Mouse (Mus musculus): ENCODE measurements around the gene Tk2.
A peak's percentile ranks its signal among the peaks of the same experiment; 100 is the strongest.
"Not testable (repeated sequence)": the region's sequence is repeated elsewhere in the genome, so short reads cannot be mapped to it uniquely, and the experiment has no call there.

Gene Tk2

GRCm38 (mm10) chr8:104248276-104248675 lies at the start of gene Tk2:
Tk2 (minus strand) TSS chr8:104248558.
- peak; percentile 85 for DNase-seq (ENCODE audit: low read depth, low spot score)

- DNase-seq (ENCODE audit: low read depth, low spot score) = no peak
These were observed 46.0 kb upstream of the Tk2 start for GRCm38 (mm10) chr8:104294396-104294795.

- DNase-seq (ENCODE audit: low read depth, low spot score) = not testable (repeated sequence)
These were observed 44.7 kb upstream of the Tk2 start, which contains the start of gene Cmtm2a for GRCm38 (mm10) chr8:104293081-104293480. Cmtm2a (minus strand) TSS chr8:104293181.

GRCm38 (mm10) chr8:104268937-104269440 lies 20.6 kb upstream of the Tk2 start:
- DNase-seq (ENCODE audit: low read depth, low spot score) = no peak

GRCm38 (mm10) chr8:104268368-104268767 lies 20.0 kb upstream of the Tk2 start:
- DNase-seq (ENCODE audit: low read depth, low spot score) = no peak

GRCm38 (mm10) chr8:104264271-104264935 lies 16.0 kb upstream of the Tk2 start:
- not testable (repeated sequence) for DNase-seq (ENCODE audit: low read depth, low spot score)

GRCm38 (mm10) chr8:104261802-104262201 lies 13.4 kb upstream of the Tk2 start:
- DNase-seq (ENCODE audit: low read depth, low spot score) = not testable (repeated sequence)

GRCm38 (mm10) chr8:104253016-104253415 lies 4.7 kb upstream of the Tk2 start:
- DNase-seq (ENCODE audit: low read depth, low spot score) = peak; percentile 74

DNA sequence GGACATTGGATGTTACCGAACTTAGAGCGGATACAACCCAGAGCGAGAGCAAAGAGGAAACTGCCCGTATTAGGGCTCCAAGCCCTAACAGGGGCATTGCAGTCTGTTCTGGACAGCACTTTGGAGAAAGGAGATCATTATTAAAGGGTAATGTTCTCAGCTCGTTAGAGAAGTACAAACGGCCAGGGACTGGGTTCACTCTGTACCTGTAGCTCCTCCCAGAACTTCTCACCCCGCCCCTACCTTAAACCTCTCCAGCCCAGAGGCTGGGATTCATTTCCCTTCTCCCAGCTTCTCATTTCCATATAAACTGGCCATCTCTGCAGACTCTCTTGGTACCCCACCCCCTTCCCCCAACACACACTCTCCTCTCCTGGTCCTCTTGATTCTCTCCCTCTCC lies 3.1 kb upstream of the Tk2 start:
- DNase-seq (ENCODE audit: low read depth, low spot score) = peak; percentile 69

- peak; percentile 96 for DNase-seq (ENCODE audit: low read depth, low spot score)
These were observed 2.3 kb upstream of the Tk2 start, which contains the start of gene Cklf for GRCm38 (mm10) chr8:104250439-104251367. Cklf (plus strand) TSS chr8:104250861.

DNA sequence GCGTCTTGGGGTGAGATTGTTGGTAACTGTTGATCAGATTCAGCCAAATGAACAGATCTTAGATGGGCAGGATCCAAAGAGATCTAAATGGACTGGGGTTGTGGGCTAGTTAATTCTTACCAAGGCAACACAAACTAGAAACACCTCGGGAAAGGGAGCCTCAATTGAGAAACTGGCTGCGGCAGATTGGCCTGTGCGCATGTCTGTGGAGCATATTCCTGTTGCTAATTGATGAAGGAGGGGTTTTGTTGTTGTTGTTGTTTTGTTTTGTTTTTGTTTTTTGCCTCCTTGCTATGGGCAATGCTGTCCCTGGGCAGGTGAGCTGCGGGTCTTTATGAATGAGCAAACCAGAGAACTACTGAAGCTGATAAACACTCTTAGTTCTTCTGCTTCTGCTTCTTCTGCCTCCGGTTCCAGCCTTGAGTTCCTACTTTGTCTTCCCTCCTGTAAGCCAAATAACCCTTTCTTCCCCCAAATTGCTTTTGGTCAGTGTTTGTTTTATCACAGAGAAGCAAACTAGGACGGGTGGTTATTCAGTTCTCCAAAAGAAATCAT lies 1.2 kb upstream of the Tk2 start:
- DNase-seq (ENCODE audit: low read depth, low spot score) = no peak

DNA sequence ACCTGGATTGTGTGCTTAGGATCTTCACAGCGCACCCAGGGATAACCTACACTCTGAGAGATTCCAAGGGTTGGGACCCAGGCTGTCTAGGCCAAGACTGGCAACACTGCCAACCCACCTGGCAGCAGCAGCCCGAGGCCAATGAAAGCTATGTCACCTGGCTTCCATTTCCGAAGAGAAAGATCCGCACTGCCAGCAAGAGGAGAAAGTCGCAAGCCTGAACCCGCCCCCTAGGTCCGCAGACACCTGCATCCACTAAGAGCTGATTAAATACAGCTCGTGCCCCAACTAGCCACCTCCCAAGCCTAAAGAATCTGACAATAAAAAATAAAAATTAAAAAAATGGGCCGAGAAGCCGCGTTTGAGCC lies 466 bp downstream of the Tk2 start:
- no peak for DNase-seq (ENCODE audit: low read depth, low spot score)

DNA sequence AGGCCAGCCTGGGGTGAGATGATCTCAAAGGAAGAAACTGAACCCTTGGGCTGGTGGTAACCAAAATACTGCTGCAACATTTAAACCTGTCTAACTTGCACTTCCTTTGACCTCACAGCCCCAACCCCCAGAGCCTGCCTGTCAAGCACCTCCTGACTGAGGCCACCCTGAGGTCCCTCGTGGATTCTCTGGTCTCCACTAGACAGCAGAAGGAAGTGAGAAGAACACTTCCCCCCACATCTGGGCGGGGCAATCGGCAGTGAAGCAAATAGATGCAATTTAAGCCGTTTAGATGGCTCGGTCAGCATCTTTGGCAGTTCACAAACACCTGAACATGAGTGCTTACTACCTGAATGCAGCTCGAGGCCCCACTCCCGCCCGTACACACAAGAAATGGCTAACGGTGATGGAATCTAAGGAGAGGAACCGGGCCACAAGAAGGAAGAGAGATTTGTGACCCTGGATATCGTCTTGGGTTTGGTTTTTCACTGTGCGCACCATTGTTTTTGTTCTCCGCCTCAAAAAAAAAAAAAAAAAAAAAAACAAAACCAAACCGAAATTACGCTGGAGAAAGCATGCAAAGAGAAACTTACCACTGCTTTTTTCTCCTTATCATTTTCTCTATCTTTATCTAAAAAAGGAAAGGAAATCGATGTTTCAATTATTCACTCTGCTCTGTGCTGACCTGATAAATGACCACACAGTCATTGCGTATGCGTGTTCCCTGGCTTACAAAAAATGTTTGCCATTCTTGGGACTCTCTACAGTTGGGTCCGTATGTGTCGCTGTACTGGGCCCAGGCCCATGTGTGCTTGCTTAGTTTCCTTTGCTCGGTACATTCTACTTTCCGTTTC lies 1.1 kb downstream of the Tk2 start:
- peak; percentile 10 for DNase-seq (ENCODE audit: low read depth, low spot score)

DNA sequence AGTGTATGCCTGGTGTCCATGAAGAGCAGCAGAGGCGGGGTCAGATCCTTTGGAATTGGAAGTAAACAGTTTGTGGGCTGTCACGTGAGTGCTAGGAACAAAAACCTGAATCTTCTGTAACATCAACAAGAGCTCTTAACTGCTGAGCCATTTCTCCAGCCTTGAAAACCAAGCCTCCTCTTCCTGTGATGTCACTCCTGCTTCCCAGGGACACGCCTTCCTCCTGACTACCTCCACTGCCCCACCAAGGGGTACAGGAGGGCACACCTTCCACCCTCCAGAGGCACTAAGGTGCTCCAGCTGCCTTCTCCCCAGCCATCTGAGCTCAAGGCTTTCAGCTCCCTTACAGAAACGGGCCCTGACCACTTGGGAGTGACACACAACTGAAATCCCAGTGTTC lies 1.7 kb downstream of the Tk2 start:
- peak; percentile 10 for DNase-seq (ENCODE audit: low read depth, low spot score)

DNA sequence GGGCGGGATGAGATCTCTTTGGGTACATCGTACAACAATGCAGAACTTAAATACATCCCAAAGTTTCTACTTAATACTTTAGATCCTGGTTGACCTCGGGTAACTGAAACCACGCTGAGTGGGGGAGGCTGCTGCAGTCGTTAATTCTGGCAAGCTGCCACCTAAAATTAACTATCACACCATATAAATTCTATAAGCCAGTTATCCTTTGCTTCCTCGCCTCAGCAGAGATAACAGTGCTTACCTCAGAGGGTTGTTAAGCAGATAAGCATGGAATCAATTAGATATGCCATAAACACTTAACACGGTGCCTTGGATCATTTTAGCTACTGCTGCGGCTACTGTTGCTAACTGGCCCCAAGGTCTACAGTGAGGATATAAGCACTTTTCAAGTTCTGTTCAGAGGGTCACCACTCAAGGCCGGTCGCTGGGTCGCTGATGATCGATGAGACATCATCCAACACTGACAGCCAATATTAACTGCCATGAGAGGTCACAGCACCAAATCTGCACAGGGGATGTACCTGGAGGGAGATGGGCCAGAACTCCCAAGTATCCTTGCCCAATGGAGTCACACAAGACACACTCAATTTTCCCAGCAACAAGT lies 6.2 kb downstream of the Tk2 start:
- DNase-seq (ENCODE audit: low read depth, low spot score) = no peak

- DNase-seq (ENCODE audit: low read depth, low spot score) = no peak
These were observed 8.9 kb downstream of the Tk2 start for GRCm38 (mm10) chr8:104239418-104239861.

DNA sequence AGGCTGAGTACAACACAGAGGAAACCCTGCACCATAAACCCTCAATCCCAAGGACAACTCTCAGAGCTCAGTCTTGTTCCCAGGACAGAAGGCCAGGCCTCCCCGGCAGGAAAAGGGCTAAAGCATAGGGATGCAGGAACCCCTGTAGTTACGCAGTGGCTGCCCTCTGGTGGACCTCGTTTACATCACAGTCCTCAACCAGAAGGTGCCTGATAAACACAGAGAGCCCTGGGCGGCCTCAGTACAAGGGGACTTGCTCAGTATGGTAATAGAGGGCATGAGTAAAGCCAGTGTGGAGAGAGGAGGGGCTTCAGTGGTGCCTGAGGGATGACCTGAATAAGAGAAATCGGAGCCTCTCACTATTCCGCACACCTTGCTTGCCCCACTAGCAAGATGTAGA lies 13.8 kb downstream of the Tk2 start:
- DNase-seq (ENCODE audit: low read depth, low spot score) = peak; percentile 25

GRCm38 (mm10) chr8:104232919-104233318 lies 15.4 kb downstream of the Tk2 start:
- no peak for DNase-seq (ENCODE audit: low read depth, low spot score)

GRCm38 (mm10) chr8:104232039-104232438 lies 16.3 kb downstream of the Tk2 start:
- DNase-seq (ENCODE audit: low read depth, low spot score) = no peak

DNA sequence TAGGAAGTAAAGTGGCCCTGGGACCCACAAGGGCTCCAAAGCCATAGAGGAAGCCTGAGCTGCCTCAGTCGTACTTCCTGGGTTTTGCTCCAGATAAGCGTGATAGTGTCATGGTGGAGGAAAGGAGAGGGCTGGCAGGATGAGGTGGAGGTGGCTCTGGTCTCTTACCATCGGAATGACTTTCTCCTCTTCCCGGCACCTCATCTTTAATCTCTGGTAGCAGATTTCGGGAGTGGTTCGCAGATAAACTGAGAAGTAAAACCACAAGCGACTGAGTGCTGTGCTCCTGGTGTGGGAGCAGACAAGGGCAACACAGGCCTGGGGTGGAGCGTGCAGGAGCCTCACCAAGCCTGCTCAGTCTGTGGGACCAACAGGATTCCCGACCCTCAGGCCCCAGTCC lies 18.0 kb downstream of the Tk2 start:
- DNase-seq (ENCODE audit: low read depth, low spot score) = no peak

DNA sequence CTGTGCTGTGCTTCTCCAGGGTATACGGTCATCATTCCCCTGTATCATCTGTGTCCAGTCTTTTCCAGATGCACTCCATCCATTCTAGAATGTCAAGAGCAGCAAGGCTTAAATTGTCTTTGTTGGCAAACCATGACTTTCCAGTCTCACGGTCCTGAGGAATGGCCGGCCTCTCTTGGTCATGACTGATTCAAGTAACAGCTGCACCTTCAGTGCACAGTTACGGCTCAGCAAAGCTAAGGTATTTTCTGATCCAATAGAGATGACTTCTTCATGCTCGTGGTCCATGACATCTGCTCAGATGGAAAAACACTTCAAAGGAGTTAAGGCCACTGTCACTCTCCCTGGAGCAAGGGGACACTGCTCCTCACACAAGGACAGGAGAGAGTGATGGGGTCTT lies 21.3 kb downstream of the Tk2 start:
- DNase-seq (ENCODE audit: low read depth, low spot score) = no peak

All from R1 (cell line).